Mouse (Mus musculus): ENCODE results near the gene Smtnl2.

GRCm38 (mm10) chr11:72402969-72403368 lies 8.5 kb downstream of the Smtnl2 start:
- no peak for TF ChIP-seq CTCF (IDR thresholded peaks at IDR 0.05; ENCODE audit: low read depth)
- no peak for TF ChIP-seq EP300 (optimal IDR thresholded peaks at IDR 0.05)
